Mouse (Mus musculus) gastrocnemius, postnatal 10 days (tissue): ENCODE results near the gene Cela2a. TPM values are rescaled to one million over a fixed set of nuclear protein-coding genes. Genes with fewer than 3 reads are reported as not detected.

ENCODE experiments used
- DNase-seq: peaks from one replicate; pipeline ENCODE4 v3.0.0; 2021; ENCODE audit warnings: mixed read lengths
- total RNA-seq, 2 experiments: library from RNA; stranded (reverse); gene quantifications; 2 replicates each; pipeline ENCODE4 v1.2.3; 2021

The Cela2a gene
- total RNA-seq, 2 experiments from 2014 or later = not detected

GRCm38 (mm10) chr4:141858501-141858900 is 32.5 kb upstream of the Cela2a start:
- no peak for DNase-seq

- DNase-seq = peak; percentile 88
Observed at GRCm38 (mm10) chr4:141857422-141857930, 31.5 kb upstream of the Cela2a start.

GRCm38 (mm10) chr4:141853437-141853836 is 27.5 kb upstream of the Cela2a start:
- peak; percentile 70 for DNase-seq

GRCm38 (mm10) chr4:141845999-141846398 is 20.0 kb upstream of the Cela2a start, which contains the start of gene Ctrc:
Gene Ctrc (minus strand): TSS chr4:141846359.
- DNase-seq = no peak

- DNase-seq = no peak
Observed at GRCm38 (mm10) chr4:141834536-141835095, 8.7 kb upstream of the Cela2a start.

- no peak for DNase-seq
Observed at GRCm38 (mm10) chr4:141833911-141834310, 8.0 kb upstream of the Cela2a start.

GRCm38 (mm10) chr4:141831361-141831760 is 5.4 kb upstream of the Cela2a start:
- DNase-seq = no peak

GRCm38 (mm10) chr4:141830381-141830780 is 4.4 kb upstream of the Cela2a start:
- DNase-seq = no peak

GRCm38 (mm10) chr4:141828177-141828576 is 2.2 kb upstream of the Cela2a start:
- DNase-seq = no peak

GRCm38 (mm10) chr4:141827401-141827800 is 1.4 kb upstream of the Cela2a start:
- DNase-seq = no peak

GRCm38 (mm10) chr4:141822979-141823378 is 3.0 kb downstream of the Cela2a start:
- no peak for DNase-seq

- DNase-seq = peak; percentile 39
Observed at GRCm38 (mm10) chr4:141822089-141822488, 3.9 kb downstream of the Cela2a start.

- DNase-seq = no peak
Observed at GRCm38 (mm10) chr4:141821178-141821577, 4.8 kb downstream of the Cela2a start.

GRCm38 (mm10) chr4:141819316-141819715 is 6.6 kb downstream of the Cela2a start:
- no peak for DNase-seq

- no peak for DNase-seq
Observed at GRCm38 (mm10) chr4:141818861-141819260, 7.1 kb downstream of the Cela2a start.

- no peak for DNase-seq
Observed at GRCm38 (mm10) chr4:141817706-141818105, 8.3 kb downstream of the Cela2a start.

GRCm38 (mm10) chr4:141816776-141817655 is 8.9 kb downstream of the Cela2a start:
- DNase-seq = no peak

- DNase-seq = no peak
Observed at GRCm38 (mm10) chr4:141816267-141816666, 9.7 kb downstream of the Cela2a start.

- DNase-seq = no peak
Observed at GRCm38 (mm10) chr4:141811375-141811774, 14.6 kb downstream of the Cela2a start.

GRCm38 (mm10) chr4:141810975-141811374 is 15.0 kb downstream of the Cela2a start:
- no peak for DNase-seq

GRCm38 (mm10) chr4:141809850-141810464 is 16.0 kb downstream of the Cela2a start:
- DNase-seq = no peak

GRCm38 (mm10) chr4:141805886-141806285 is 20.1 kb downstream of the Cela2a start:
- DNase-seq = no peak

GRCm38 (mm10) chr4:141804105-141804504 is 21.9 kb downstream of the Cela2a start:
- no peak for DNase-seq
